Mouse (Mus musculus) limb, embryonic 13.5 days (tissue): ENCODE data around the gene Gm3448. TPM values are rescaled to one million over a fixed set of nuclear protein-coding genes. Genes with fewer than 3 reads are reported as not detected.
"Not testable (repeated sequence)": the region's sequence is repeated elsewhere in the genome, so short reads cannot be mapped to it uniquely, and the experiment has no call there.

ENCODE experiments used
- ATAC-seq: fragments of 200-750 bp; cut with Nextera tagmentation; 2 replicates; pipeline ENCODE4 v1.8.0; 2017; ENCODE audit warnings: low read depth, moderate number of reproducible peaks, moderate TSS enrichment; ENCODE audit not compliant: low FRiP score
- H3K27ac ChIP-seq: fragments of 300-500 bp; sonication (generic); 2 replicates; pipeline ENCODE4 v1.5.1; 2015; ENCODE audit warnings: inconsistent platforms, mild to moderate bottlenecking, moderate library complexity
- H3K27me3 ChIP-seq: fragments of 300-500 bp; sonication (generic); 2 replicates; pipeline ENCODE4 v1.6.1; 2015; ENCODE audit warnings: mild to moderate bottlenecking, inconsistent platforms
- H3K36me3 ChIP-seq: fragments of 300-500 bp; sonication (generic); 2 replicates; pipeline ENCODE4 v1.6.1; 2015; ENCODE audit warnings: inconsistent platforms, mild to moderate bottlenecking, moderate library complexity
- H3K4me1 ChIP-seq: fragments of 300-500 bp; sonication (generic); 2 replicates; pipeline ENCODE4 v1.6.1; 2015; ENCODE audit warnings: inconsistent platforms
- H3K4me2 ChIP-seq: fragments of 300-500 bp; sonication (generic); replicated peaks from 2 replicates; pipeline ENCODE4 v1.6.1; 2015; ENCODE audit warnings: inconsistent platforms, mild to moderate bottlenecking, moderate library complexity
- H3K4me3 ChIP-seq: fragments of 300-500 bp; sonication (generic); 2 replicates; pipeline ENCODE4 v1.5.1; 2015; ENCODE audit warnings: moderate library complexity, mild to moderate bottlenecking, inconsistent platforms
- H3K9ac ChIP-seq: fragments of 300-500 bp; sonication (generic); 2 replicates; pipeline ENCODE4 v1.6.1; 2015; ENCODE audit warnings: mild to moderate bottlenecking, inconsistent platforms
- H3K9me3 ChIP-seq: fragments of 300-500 bp; sonication (generic); 2 replicates; pipeline ENCODE4 v1.6.1; 2016; ENCODE audit warnings: inconsistent platforms
- WGBS: fragments of 180-500 bp; shearing (Covaris S2); methylation state at CpG from one replicate; pipeline ENCODE4 v1.1.7; 2015; 5-methylcytosine and 5-hydroxymethylcytosine counted together
- polyA plus RNA-seq: library from polyadenylated mRNA; unstranded; fragments of >200 nt; fragmentation: Nextera tagmentation; extraction: Ambion mirVana; gene quantifications from 2 replicates; pipeline ENCODE4 v1.2.1, GENCODE M21; 2015

The Gm3448 gene
- polyA plus RNA-seq, 1 experiment from 2014 or later, result 3.8 TPM

DNA sequence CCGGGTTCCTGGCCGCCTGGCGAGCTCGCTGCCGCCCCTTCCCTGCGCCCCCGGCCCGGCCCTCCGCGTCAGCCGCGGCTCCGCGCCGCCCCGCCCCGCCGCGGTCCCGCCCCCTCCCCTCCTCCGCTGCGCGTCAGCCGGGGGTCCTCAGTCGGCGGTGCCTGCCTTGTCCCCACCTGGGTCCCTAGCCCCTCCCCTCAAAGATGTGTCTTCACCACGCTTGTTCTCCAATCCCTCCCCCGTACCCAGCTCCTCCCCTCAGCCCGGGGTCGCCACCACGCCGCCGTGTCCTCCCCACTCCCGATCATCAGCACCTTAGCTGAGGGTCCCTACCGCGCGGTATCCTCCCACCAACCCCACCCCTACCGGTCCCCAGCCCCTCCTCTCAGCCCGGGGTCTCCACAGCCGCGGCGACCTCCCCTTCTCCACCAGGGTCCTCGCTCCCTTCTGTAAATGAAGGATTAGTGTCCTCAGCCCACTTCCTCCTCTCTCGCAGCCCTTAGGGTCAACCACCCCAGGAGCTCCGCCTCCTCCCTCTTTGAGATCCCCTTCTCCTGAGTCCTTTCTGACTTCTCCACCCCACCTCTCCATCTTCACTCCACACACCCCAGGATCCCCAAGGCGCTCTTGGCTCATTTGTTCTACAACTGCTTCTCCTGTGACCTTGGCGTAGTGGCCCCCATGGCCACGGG lies 16.7 kb downstream of the Gm3448 start:
- H3K4me3 ChIP-seq, H3K9me3 ChIP-seq, H3K27ac ChIP-seq, H3K4me2 ChIP-seq, H3K4me1 ChIP-seq, H3K27me3 ChIP-seq, H3K36me3 ChIP-seq, H3K9ac ChIP-seq: not testable (repeated sequence)
- WGBS, result no CpG with 5 or more reads among the region's 48 CpGs
- ATAC-seq, result peak; percentile 95

DNA sequence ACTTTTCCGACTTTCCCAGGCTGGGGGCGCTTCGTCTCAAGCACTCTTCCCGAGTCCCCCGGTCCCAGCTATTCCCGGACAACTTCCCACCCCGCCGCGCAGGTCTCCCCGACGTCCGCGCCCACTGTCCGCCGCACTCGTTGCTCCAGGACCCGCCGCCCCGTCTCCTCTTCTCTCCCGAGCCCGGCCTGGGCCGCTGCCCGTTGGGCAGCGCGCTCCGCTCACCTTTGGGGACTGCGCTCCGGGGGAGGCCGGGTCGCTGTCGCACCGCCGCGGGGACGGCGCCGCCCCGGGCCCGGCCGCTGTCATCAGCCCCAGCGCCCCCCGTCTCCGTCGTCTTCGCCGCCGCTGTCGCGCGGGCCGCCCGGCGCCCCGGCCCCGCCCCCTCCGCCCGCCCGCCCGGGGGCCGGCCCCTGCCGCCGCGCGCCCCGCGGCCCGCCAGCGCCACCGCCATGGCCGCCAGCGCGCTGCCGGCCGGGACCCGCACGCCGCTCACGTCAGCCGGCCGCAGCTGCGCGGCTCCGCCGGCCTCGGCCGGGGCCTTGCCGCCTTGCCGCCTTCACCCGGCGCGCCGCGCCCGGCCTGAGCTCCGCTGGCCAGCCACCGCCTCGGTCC lies 17.4 kb downstream of the Gm3448 start:
- no CpG with 5 or more reads among the region's 97 CpGs for WGBS
- not testable (repeated sequence) for H3K27me3 ChIP-seq

DNA sequence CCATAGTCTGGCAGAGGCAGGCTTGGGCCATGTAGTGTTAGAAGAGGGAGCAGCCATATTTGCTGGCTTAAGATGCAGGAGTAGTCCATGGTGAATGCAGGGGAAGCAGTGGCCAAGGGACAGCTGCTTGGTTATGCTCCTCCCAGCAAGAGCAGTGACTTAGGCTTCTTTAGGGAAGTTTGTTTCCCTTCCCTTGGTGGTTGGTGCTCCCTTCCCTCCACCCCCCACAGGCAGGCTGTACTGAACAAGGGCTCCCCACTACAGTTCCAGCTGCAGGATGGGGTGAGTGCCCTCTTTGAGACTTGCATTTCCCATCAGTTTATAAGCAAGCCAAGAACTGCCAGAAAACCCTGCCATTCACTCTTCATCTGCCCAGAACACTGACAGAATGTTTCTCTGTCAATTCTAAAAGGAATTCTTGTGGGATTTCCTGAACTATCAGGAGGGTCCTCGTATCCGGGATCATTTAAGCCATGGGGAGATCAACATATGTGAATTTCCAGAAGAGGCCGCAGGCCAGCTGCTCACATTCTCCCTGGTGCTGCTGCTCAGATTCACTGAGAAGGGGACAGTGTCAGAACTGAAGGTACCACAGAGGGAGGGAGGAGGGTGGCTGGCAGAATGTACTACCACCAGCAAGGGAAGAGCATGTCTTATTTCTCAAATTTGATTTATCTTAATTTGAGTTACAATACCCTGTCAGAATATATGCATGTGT lies 19.7 kb downstream of the Gm3448 start:
- H3K4me2 ChIP-seq, ATAC-seq, H3K4me3 ChIP-seq, H3K9ac ChIP-seq, H3K36me3 ChIP-seq, H3K27me3 ChIP-seq, H3K27ac ChIP-seq, H3K9me3 ChIP-seq, H3K4me1 ChIP-seq: not testable (repeated sequence)
- WGBS, result 89% methylated on average over 3 of the region's 3 CpGs

More for the DNA sequence above, 17.4 kb downstream of the Gm3448 start:
- not testable (repeated sequence) for H3K9me3 ChIP-seq, H3K9ac ChIP-seq, H3K4me3 ChIP-seq, H3K27ac ChIP-seq, H3K4me1 ChIP-seq, H3K36me3 ChIP-seq, H3K4me2 ChIP-seq
- peak; percentile 82 for ATAC-seq

DNA sequence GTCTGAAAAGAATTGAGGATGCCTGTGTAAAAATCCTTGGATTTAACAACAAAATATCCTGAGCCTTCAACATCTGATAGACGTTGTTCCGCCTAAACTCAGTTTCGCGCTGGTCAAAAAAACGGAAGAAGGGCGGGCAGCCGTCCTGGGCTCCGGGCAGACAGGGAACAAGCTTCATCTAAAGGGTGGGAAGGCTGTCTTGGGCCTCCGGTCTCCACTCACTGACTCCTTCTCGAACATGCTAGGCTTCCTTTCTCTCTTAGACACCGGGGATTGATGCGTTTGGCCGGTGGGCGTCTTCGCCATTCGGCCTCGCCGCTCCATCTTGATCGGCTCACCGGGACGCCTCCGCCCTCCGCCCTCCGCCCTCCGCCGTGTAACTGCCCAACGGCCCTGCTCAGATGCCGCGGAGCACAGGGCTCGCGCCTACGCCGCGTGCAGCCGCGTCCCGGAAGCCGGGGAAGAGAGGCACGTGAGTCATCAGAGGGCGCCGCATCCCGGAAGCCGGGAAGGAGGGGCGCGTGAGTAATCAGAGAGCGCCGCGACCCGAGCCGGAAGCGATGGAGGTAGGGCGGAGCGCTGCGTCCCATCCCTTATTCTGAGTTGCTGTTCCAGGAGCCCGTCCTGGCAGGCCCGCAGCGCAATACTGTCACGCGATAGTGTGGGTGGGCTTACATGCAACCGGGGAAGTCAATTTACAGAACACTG lies 31.5 kb downstream of the Gm3448 start, which contains the start of gene Gm3435:
Gene Gm3435, plus strand, starts transcription at position 471 of the 708 bp plus-strand sequence.
- H3K9ac ChIP-seq, H3K36me3 ChIP-seq, H3K27ac ChIP-seq, H3K27me3 ChIP-seq, H3K4me2 ChIP-seq, H3K4me1 ChIP-seq, H3K4me3 ChIP-seq, H3K9me3 ChIP-seq: not testable (repeated sequence)
- no CpG with 5 or more reads among the region's 60 CpGs for WGBS
- peak; percentile 97 for ATAC-seq

DNA sequence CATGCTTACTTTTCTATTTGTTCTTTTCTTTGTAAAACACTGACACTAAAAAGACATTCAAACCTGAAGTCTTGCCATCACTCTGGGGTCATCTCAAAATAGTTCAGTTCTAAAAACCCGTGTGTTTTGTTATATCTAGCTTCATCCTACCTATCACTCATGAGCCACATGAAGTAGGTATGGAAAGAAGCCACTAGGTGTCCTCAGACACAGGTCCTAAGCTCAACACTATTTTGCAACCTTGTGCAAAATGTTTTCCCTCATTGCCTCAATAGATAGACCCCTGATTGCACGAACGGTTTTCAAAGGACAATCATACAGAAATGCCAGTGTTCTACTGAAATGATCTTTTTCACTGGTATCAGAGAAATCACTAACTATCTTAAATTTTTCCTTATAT lies 32.2 kb downstream of the Gm3448 start:
- no CpG with 5 or more reads among the region's 3 CpGs for WGBS
- not testable (repeated sequence) for H3K4me3 ChIP-seq, H3K9me3 ChIP-seq, H3K4me2 ChIP-seq, H3K27me3 ChIP-seq, H3K27ac ChIP-seq, H3K9ac ChIP-seq, ATAC-seq, H3K36me3 ChIP-seq, H3K4me1 ChIP-seq

- H3K36me3 ChIP-seq, H3K9ac ChIP-seq, H3K9me3 ChIP-seq, ATAC-seq, H3K4me3 ChIP-seq, H3K27ac ChIP-seq, H3K27me3 ChIP-seq, H3K4me1 ChIP-seq, H3K4me2 ChIP-seq: not testable (repeated sequence)
- no CpG with 5 or more reads among the region's 4 CpGs for WGBS
Observed at GRCm38 (mm10) chr17:15000047-15000446, 41.3 kb downstream of the Gm3448 start.

DNA sequence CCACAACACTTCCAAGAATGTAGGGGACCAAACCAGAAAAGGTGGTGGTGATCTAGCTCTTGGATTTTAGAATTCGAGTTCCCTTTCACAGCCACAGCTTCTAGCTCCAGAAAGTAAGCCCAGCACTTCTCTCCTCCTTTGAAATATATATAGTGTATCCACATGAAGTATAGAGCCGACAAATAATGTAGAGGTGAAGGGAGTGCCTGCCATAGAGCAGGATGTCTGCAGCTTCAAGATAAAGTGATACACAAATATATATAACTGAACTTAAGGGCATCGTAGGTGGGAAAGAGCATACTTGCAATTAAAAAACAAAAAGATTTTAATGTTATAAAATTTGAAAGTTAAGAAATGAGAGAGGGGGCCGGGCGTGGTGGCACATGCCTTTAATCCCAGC lies 47.2 kb downstream of the Gm3448 start:
- H3K9me3 ChIP-seq, H3K4me1 ChIP-seq, H3K4me2 ChIP-seq, H3K4me3 ChIP-seq, H3K36me3 ChIP-seq, H3K27me3 ChIP-seq, H3K9ac ChIP-seq, H3K27ac ChIP-seq, ATAC-seq: not testable (repeated sequence)
- WGBS, result no CpG with 5 or more reads among the region's 5 CpGs

DNA sequence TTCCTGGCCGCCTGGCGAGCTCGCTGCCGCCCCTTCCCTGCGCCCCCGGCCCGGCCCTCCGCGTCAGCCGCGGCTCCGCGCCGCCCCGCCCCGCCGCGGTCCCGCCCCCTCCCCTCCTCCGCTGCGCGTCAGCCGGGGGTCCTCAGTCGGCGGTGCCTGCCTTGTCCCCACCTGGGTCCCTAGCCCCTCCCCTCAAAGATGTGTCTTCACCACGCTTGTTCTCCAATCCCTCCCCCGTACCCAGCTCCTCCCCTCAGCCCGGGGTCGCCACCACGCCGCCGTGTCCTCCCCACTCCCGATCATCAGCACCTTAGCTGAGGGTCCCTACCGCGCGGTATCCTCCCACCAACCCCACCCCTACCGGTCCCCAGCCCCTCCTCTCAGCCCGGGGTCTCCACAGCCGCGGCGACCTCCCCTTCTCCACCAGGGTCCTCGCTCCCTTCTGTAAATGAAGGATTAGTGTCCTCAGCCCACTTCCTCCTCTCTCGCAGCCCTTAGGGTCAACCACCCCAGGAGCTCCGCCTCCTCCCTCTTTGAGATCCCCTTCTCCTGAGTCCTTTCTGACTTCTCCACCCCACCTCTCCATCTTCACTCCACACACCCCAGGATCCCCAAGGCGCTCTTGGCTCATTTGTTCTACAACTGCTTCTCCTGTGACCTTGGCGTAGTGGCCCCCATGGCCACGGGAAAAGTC lies 48.1 kb downstream of the Gm3448 start:
- not testable (repeated sequence) for H3K4me3 ChIP-seq, H3K9me3 ChIP-seq, H3K27ac ChIP-seq, H3K4me2 ChIP-seq, H3K27me3 ChIP-seq, H3K36me3 ChIP-seq, H3K9ac ChIP-seq, H3K4me1 ChIP-seq
- ATAC-seq, result peak; percentile 94
- no CpG with 5 or more reads among the region's 47 CpGs for WGBS

DNA sequence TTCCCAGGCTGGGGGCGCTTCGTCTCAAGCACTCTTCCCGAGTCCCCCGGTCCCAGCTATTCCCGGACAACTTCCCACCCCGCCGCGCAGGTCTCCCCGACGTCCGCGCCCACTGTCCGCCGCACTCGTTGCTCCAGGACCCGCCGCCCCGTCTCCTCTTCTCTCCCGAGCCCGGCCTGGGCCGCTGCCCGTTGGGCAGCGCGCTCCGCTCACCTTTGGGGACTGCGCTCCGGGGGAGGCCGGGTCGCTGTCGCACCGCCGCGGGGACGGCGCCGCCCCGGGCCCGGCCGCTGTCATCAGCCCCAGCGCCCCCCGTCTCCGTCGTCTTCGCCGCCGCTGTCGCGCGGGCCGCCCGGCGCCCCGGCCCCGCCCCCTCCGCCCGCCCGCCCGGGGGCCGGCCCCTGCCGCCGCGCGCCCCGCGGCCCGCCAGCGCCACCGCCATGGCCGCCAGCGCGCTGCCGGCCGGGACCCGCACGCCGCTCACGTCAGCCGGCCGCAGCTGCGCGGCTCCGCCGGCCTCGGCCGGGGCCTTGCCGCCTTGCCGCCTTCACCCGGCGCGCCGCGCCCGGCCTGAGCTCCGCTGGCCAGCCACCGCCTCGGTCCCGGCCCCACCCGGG lies 48.7 kb downstream of the Gm3448 start:
- WGBS, result no CpG with 5 or more reads among the region's 98 CpGs
- not testable (repeated sequence) for H3K4me3 ChIP-seq, H3K36me3 ChIP-seq, H3K9ac ChIP-seq, H3K27me3 ChIP-seq, H3K9me3 ChIP-seq, H3K4me1 ChIP-seq, H3K4me2 ChIP-seq, H3K27ac ChIP-seq
- ATAC-seq, result peak; percentile 80

DNA sequence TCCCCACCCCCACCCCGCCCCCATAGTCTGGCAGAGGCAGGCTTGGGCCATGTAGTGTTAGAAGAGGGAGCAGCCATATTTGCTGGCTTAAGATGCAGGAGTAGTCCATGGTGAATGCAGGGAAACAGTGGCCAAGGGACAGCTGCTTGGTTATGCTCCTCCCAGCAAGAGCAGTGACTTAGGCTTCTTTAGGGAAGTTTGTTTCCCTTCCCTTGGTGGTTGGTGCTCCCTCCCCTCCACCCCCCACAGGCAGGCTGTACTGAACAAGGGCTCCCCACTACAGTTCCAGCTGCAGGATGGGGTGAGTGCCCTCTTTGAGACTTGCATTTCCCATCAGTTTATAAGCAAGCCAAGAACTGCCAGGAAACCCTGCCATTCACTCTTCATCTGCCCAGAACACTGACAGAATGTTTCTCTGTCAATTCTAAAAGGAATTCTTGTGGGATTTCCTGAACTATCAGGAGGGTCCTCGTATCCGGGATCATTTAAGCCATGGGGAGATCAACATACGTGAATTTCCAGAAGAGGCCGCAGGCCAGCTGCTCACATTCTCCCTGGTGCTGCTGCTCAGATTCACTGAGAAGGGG lies 51.1 kb downstream of the Gm3448 start:
- not testable (repeated sequence) for H3K4me3 ChIP-seq, H3K9ac ChIP-seq, H3K27ac ChIP-seq, H3K36me3 ChIP-seq, H3K4me2 ChIP-seq, H3K4me1 ChIP-seq, H3K27me3 ChIP-seq, H3K9me3 ChIP-seq, ATAC-seq
- WGBS, result 94% methylated on average over 4 of the region's 5 CpGs

DNA sequence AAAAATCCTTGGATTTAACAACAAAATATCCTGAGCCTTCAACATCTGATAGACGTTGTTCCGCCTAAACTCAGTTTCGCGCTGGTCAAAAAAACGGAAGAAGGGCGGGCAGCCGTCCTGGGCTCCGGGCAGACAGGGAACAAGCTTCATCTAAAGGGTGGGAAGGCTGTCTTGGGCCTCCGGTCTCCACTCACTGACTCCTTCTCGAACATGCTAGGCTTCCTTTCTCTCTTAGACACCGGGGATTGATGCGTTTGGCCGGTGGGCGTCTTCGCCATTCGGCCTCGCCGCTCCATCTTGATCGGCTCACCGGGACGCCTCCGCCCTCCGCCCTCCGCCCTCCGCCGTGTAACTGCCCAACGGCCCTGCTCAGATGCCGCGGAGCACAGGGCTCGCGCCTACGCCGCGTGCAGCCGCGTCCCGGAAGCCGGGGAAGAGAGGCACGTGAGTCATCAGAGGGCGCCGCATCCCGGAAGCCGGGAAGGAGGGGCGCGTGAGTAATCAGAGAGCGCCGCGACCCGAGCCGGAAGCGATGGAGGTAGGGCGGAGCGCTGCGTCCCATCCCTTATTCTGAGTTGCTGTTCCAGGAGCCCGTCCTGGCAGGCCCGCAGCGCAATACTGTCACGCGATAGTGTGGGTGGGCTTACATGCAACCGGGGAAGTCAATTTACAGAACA lies 62.8 kb downstream of the Gm3448 start, which contains the start of the genes 9030025P20Rik and Gm3417:
Gene 9030025P20Rik, plus strand, starts transcription at position 107 of the 677 bp plus-strand sequence.
Gene Gm3417, minus strand, starts transcription at position 429 of the 677 bp plus-strand sequence.
- not testable (repeated sequence) for H3K36me3 ChIP-seq, H3K27me3 ChIP-seq, H3K4me1 ChIP-seq, H3K9me3 ChIP-seq, H3K9ac ChIP-seq, H3K27ac ChIP-seq
- peak; percentile 97 for ATAC-seq
- no CpG with 5 or more reads among the region's 60 CpGs for WGBS
- Histone ChIP-seq H3K4me3 (0 out of 2 replicates have a peak within 1 kb of the TSS, but pooled peaks have one; percentile 24), H3K4me2 (peak within 1 kb of the TSS; percentile 34; the same call in 1 of the 2 replicates)
